Mouse (Mus musculus) 416B (cell line): ENCODE measurements around the gene Pde6c.

Source experiments
- DNase-seq: peaks from one replicate; pipeline ENCODE4 v3.0.0; 2011; ENCODE audit warnings: low read depth

Gene Pde6c

DNA sequence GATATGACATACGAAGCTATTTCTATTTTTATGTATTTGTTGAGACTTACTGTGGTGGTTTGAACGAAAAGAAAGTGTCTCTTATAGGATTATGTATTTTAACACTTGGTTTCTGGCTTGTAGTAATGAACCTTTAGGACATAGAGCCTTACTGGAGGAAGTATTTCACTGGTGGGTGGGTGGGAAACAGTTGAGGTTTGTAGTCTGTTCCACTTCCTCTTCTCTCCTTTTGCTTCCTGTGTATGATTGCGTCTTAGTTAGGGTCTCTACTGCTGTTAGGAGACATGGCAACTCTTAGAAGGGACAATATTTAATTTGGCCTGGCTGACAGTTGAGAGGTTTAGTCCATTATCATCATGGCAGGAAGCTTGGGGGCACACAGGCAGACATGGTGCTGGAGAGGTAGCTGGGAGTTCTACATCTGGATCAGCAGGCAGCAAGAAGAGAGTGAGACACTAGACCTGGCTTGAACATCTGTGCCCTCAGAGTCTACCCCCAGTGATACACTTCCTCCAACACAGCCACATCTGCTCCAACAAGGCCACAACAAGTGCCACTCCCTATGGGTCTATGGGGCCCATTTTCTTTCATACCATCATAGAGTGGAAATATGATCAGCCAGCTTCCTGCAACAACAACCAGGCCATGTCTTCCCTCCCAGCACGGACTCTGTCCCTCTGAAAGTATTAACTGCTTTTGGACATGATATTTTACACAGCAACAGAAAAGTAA lies 11.1 kb downstream of the Pde6c start:
- DNase-seq: peak; percentile 25

DNA sequence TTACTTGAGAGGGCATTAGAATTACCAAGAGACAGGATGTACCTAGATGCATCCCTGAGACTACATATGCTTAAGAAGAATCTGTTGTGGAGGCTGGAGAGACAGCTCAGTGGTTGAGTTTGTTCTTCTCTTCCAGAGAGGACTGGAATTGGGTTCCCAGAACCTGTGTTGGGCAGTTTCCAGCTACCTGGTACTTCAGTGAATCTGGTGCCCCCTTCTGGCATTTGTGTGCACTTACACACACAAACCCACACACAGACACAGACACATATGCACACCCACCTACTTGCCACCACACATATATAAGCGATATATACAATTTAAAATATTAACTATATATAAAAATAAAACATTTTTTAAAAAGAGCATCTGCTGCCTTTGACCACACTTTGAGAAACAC lies 23.7 kb downstream of the Pde6c start:
- peak; percentile 21 for DNase-seq

DNA sequence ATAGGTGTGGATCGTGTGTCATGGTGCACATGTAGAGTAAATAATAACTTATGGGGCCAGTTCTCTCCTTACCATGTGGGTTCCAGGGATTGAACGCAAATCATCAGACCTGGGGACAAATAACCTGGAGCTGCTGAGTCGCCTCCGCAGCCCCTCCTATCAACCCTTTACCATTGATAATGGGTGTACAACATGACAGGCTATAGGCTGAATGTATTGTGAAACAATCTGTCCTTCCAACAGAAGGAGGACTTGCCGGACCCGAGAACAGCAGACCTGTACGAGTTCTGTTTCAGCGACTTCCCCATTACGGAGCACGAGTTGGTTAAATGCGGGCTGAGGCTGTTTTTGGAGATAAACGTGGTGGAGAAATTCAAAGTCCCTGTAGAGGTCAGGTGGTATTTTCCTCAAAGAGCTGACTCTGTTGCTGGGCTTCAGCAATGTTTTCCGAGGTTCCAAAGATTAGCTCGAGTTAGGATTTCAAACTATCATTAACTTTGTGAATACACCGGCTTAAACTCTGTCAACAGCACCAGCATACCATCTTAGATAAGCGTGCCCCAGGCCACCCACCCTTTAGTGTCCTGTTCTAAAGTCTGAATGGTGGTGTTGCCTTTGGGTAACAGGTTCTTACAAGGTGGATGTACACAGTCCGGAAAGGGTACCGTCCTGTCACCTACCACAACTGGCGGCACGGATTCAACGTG lies 29.2 kb downstream of the Pde6c start:
- DNase-seq: no peak

DNA sequence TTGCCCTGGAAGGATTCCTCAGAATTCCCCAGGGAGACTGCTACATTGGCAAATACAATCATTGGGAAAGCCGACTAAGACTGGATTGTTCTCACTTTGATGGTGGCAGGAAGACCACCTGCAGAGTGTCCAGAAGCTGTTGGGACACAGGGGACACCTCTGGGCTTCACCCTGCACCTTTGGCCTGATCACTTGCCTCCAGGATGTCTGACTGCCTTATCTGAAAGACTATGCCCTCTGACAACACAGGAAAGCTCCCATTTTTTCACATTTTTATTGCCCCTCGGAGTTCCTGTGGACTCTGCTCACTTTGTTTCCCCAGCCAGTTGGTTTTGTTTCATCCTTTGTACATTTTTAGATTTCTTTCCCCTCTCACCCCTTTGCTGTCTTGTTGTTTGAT lies 32.1 kb downstream of the Pde6c start:
- DNase-seq: no peak

DNA sequence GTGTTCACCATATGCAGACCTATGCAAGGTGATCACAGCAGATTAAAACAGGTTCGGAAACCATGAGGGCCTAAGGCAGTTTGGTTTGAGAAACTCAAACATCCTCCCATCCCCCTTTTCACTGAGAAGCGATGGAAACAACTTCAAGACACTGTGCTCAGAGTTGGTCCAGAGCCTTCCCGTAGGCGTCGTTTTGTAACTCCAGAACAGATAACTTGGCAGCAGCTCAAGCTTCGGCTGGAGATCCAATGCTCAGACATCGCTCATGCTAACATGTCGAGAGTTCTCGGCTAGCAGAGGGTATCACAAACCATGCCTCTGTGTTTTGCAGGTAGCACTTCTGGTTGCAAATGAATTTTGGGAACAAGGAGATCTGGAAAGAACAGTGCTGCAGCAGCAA lies 47.1 kb downstream of the Pde6c start:
- DNase-seq: no peak

DNA sequence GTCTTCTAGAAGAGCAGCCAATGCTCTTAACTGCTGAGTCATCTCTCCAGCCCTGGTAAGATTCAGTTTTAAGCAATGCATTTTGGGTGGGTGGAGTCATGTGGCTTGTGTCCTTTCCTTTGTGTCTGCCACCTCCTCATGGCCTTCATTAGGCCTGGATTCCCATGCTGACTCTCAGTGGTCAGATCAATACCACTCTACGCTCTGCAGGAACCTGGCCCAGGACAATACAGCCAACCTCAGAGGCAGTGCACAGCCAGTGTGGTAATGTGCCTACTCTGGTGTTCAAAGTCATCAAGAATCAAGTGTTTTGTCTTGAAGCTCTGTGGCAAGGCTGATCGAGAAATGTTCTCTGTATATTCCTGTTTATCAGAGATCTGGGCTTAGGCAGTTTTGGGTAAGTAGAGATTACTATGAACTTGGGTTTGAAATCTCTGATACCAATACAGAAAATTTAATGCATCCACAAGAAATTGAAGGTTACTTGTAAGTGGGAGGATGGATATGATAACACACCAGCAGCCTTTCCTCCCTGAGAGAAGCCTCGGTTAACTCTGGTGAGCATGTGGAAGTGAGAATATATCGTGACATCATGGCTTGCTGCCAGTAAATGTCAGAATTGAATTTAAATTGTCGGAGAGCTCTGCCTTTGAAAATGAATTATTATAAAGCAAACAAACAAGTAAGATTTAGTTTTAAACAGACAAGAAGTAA lies 54.2 kb downstream of the Pde6c start:
- peak; percentile 57 for DNase-seq

DNA sequence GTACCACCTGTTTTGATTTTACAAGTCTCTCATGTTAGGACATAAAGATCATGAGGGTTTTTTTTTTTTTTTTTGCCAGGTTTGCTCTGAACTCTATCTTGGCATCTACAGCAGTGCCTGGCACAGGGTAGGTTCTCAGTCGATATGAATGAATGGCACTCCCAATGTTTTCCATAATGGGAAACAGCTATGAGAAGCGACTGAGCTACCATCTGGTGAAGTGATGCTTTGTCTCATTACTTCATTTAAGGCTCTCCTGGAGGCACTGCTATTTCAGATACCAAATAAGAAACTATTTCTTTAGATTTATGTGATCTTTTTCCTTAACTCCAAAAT lies 54.7 kb downstream of the Pde6c start:
- no peak for DNase-seq

DNA sequence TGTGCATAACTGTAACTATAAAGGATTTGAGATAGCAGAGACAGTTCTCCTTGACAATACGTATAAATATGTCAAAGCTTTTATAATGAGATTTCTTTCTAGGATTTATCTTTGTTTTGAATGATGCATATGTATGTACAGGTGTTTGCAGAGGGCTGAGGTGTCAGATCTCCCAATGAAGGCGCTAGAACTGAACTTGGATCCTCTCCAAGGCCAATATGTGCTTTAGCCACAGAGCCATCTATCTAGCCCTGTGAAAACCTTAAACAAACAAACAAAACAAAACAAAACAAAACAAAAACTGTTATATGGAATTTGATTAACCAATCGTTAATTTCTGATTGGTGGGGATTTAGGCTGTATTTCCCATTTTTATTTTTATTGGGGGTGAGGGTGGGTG lies 58.0 kb downstream of the Pde6c start:
- DNase-seq: no peak

DNA sequence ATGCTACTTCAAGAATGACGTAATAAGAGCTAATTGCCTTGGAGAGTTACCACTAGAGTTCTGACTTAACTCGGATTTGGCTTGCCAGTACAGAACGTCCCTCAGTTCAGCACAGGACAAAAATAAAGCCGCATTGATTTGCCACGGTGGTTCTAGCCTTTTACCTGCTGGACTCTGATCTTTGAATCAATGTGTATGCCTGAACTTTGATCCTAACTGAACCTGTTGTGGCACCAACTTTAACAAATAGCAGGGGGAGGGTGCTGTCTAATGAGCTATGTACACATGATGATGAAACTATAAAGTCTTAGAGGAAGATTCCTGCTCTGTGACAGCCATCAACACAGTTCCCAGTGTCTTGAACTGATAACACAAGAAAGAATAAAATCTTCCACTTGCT lies 58.9 kb downstream of the Pde6c start:
- no peak for DNase-seq

DNA sequence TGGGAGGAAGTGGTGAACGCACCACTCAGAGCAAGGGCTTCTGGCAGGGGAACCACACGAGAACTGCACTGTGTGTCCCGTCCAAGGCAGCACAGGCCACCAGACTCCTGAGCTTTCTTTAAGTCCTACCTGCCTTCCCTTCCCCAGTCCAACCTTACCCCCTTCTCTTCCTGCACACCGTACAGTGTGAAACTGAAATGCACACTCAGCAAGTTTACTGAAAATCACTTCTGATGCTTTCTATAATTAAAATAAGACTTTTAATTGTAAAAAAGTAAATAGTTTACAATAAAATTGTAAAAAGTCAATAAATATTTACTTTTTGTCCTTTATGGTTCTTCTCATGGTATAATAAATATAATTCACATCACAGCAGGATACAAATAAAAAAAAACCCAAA lies 62.7 kb downstream of the Pde6c start:
- no peak for DNase-seq

DNA sequence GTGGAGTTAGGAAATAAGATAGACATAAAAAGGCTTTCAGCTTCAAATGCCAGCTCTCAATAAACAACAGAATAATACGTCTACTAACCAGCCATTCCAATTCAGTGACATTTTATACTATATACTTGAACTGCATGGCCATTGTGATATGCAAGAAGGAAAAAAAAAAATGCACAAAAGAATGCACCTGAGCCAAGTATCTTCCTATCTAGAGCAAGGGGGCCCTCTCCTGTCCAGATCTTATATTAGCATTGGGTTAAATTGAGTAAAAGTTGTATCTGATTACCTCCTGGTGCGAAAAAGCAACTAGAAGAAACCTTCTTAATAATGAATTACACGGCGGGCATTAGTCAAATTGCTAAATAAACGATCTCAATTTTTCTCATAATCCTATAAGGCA lies 66.2 kb downstream of the Pde6c start:
- DNase-seq: peak; percentile 40

DNA sequence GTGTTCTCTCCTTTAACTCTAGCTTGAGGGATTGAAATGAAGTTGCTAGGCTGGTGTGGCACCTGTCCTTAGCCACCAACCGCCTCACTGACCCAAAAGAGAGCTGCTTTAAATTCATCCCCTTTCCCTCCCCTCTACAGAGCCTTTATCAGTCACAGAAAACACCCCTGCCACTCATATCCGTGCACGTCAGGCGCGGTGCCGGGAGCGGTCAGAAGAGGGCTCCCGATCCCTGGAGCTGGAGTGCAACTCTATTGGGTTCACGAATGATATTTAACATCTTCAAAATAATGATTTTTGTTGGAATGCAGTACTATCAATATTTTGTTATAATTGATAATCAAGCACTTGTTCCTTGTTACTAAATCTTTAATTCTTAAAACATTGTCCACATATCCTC lies 74.1 kb downstream of the Pde6c start:
- DNase-seq: no peak

DNA sequence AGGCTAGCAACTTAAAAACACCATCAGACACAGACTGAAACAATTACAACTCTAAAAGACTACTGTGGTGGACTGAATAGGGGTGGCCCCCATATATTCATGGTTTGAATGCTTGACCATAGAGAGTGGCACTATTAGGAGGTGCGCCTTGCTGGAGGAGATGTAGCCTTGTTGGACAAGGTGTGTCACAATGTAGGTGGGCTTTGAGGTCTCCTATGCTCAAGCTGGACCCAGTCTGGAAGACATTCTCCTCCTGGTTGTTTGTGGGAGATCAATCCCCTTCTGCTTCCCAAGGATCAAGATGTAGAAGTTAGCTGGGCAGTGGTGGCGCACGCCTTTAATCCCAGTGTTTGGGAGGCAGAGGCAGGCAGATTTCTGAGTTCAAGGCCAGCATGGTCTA lies 85.1 kb downstream of the Pde6c start:
- DNase-seq: no peak

DNA sequence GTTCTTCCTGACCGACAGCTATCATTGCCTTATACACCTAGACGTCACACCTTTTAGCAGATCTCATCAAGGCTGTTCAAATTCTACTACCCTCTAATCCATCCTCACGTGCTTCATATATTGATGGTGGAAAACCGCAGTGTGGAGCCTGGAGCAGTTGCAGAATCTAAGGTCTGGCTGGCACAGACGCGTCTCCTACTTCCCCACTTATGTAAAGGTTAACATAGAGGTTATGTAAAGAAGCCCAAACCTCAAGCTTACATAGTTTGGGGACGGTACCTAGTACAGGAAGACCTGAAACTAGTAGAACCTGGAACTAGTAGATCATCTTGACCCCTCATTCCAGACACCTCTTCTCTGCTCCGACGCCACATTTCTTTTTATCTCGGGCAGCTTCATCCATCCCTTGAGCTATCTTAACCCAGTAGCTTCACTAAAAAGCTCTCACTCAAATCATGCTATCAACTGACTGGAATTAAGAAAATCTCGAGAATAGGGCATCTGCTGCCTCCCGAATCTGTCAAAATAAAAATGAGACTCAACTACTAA lies 90.8 kb downstream of the Pde6c start:
- peak; percentile 49 for DNase-seq

DNA sequence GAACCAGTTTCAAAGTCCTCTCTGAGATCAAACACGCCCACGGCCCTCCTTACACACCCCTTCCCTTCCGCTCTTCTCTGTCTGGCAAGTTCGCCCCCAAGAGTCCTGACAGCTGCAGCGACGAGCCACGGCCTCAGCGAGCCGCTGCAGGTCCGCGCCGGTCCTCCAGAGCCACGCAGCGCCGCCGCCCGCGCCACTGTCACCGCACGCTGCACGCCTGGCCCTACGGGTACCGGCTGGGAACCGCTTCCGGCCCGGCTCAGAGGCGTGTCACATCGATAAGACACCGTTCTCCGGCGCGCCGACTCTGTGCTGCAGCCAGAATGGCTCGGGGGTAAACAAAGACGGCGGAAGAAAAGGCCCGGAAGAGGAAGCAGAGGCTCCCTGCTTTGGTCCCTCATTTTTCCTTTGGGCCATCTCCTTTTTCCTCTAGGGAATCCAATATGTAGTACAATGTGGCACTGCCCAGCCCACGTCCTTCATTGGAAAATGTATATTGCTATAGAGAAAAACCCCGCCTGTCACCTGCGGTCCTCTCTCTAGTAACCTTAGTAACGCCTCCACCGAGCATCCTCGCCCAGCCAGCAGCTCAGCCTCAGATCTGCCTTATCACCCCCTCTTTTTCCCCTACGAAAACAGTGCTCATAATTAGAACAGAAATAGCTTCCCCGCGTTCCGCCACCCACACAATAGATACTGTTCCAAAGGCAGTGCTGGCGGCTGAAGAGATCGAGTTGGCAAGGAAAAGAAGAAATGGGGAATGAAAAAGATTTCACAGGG lies 91.5 kb downstream of the Pde6c start, which contains the start of gene Fra10ac1:
Fra10ac1 (minus strand) TSS at position 252 of the 780 bp plus-strand sequence.
- peak; percentile 84 for DNase-seq

DNA sequence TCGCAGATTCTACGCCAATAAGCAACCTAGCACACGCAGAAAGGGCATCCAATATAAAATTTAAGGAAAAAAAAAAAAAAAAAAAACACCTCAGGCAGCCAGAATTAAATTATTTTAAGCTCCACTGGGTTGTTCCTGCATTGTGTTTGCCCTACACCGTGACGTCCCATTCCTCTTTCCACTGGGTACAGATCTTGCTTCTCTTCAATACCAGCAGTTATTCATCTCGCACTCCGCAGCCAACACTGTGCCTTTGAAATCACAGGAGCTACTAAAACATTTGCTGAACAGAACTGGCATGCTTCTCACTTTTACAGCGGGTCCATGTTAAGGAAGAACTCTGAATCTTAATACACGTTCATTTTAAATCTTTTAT lies 92.1 kb downstream of the Pde6c start:
- DNase-seq: no peak

DNA sequence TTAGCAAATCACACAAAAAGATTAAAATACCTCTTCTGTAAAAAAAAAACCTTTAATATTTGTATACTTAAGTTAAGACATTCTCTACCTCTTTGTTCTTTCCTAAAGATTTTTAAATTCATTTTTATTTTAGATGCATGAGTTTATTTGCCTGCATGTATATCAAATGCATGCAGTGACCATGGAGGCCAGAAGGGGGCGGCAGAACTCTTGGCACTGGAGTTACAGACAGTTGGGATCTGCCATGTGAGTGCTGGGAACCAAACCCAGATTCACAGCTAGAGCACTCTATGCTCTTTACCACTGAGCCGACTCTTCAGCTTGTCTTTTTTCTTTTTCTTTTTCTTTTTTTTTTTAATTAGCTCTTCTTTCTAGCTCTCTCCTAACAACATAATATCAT lies 96.1 kb downstream of the Pde6c start:
- DNase-seq: peak; percentile 29

DNA sequence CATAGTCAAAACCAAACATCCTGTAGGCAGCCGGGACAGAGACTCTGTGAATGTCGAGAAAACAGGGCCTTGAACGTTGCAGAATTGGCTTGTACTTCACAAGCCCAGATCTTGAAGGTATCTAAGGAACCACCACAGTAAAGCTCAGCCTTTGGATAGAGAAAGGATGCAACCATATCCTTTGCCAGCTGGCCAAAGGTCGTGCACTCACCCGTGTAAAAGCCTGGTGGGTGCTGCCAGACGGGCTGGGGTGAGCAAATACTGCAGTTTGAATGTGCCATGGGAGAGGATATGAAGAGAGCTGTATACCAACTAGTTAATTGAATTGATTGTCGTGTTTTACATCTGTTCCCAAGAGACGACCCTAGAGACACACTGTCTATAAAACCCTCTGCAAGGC lies 99.5 kb downstream of the Pde6c start:
- DNase-seq: no peak

DNA sequence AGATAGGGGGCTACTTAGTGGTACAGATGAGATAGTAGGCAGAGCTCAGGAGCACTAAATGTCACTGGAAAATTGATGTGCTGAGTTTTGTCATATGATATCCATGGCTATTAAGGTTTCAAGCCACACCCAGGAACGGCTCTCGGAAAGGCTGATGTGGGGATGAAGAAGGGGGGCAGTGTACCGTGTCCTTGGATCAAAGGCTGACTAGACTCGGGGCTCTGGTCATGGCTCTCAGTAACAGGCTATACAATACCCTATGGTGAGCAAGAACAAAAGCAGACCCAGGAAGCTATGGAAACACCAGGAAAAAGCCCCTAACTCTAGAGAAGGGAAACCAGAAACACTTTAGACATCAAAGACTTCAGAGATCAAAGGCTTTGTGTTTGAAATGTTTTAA lies 99.9 kb downstream of the Pde6c start:
- no peak for DNase-seq
